Mouse (Mus musculus) ES-E14 (cell line): ENCODE results near the gene Tmem123. TPM values are rescaled to one million over a fixed set of nuclear protein-coding genes. Genes with fewer than 3 reads are reported as not detected.
A peak's percentile ranks its signal among the peaks of the same experiment; 100 is the strongest.

Source experiments
- DNase-seq: peaks from one replicate; pipeline ENCODE4 v3.0.0-alpha.2; 2013; ENCODE audit warnings: low read depth, low spot score
- H3K27ac ChIP-seq: 2 replicates; pipeline ENCODE4 v1.5.1; 2012; ENCODE audit warnings: low read depth, mild to moderate bottlenecking, low read length, moderate library complexity, mixed read lengths; ENCODE audit not compliant: poor library complexity, insufficient read depth, severe bottlenecking
- H3K36me3 ChIP-seq: 2 replicates; pipeline ENCODE4 v1.6.1; 2012; ENCODE audit warnings: mild to moderate bottlenecking, low read length, moderate library complexity, mixed read lengths; ENCODE audit not compliant: control insufficient read depth, poor library complexity, insufficient read depth, severe bottlenecking
- H3K4me1 ChIP-seq, 2 experiments: fragments of 150-350 bp in 1 of 2; sonication (generic) in 1 of 2; 2 replicates each; pipeline ENCODE4 v1.6.1; 2012; ENCODE audit warnings: low read length in 2 of 2, mild to moderate bottlenecking in 1 of 2, mixed read lengths in 1 of 2; ENCODE audit not compliant: control insufficient read depth in 2 of 2, insufficient read depth in 2 of 2, poor library complexity in 1 of 2
- H3K4me3 ChIP-seq, 2 experiments: fragments of 150-350 bp in 1 of 2; sonication (generic) in 1 of 2; 2 replicates each; pipeline ENCODE4 v1.5.1; 2012; ENCODE audit warnings: low read length in 2 of 2, low read depth in 1 of 2, mild to moderate bottlenecking in 1 of 2, mixed read lengths in 1 of 2; ENCODE audit not compliant: insufficient read depth in 1 of 2, poor library complexity in 1 of 2, severe bottlenecking in 1 of 2
- H3K9ac ChIP-seq: 2 replicates; pipeline ENCODE4 v1.6.1; 2012; ENCODE audit warnings: low read depth, mild to moderate bottlenecking, low read length, mixed read lengths; ENCODE audit not compliant: poor library complexity, insufficient read depth, severe bottlenecking
- H3K9me3 ChIP-seq: fragments of 150-350 bp; sonication (generic); 2 replicates; pipeline ENCODE4 v1.6.1; 2012; ENCODE audit warnings: low read depth, mild to moderate bottlenecking, low read length; ENCODE audit not compliant: control insufficient read depth, insufficient read depth
- CHD2 ChIP-seq: IDR thresholded peaks from 2 replicates; pipeline ENCODE4 v1.6.1; 2014; ENCODE audit warnings: mild to moderate bottlenecking, low read depth, low read length, inconsistent platforms
- HCFC1 ChIP-seq: IDR thresholded peaks from 2 replicates; pipeline ENCODE4 v1.6.1; 2012; ENCODE audit warnings: low read length, inconsistent platforms, borderline replicate concordance; ENCODE audit not compliant: insufficient read depth
- MAFK ChIP-seq: IDR thresholded peaks from 2 replicates; pipeline ENCODE4 v1.6.1; 2014; ENCODE audit warnings: mild to moderate bottlenecking, low read depth, low read length, inconsistent platforms; ENCODE audit not compliant: insufficient read depth
- ZC3H11A ChIP-seq: IDR thresholded peaks from 2 replicates; pipeline ENCODE4 v1.6.1; 2012; ENCODE audit warnings: low read depth, mild to moderate bottlenecking, inconsistent platforms, low read length, borderline replicate concordance
- ZNF384 ChIP-seq: IDR thresholded peaks from 2 replicates; pipeline ENCODE4 v1.6.1; 2012; ENCODE audit warnings: low read depth, low read length, inconsistent platforms
- in situ Hi-C, 2 experiments: fragments of 600-800 bp; cut with MboI; formaldehyde crosslinking; loops; one replicate each; pipeline ENCODE4 v1.15.1; 2025; ENCODE audit warnings: low sequenced_read_pairs in 2 of 2, inconsistent platforms in 1 of 2; ENCODE audit not compliant: unreplicated experiment in 2 of 2
- total RNA-seq: library from RNA; depleted of rRNA; stranded (reverse); fragments of 300-350 nt; gene quantifications from 2 replicates; pipeline ENCODE4 v1.2.3, GENCODE M21; 2012

Tmem123 gene
- total RNA-seq, 1 experiment: 27.5 TPM

DNA sequence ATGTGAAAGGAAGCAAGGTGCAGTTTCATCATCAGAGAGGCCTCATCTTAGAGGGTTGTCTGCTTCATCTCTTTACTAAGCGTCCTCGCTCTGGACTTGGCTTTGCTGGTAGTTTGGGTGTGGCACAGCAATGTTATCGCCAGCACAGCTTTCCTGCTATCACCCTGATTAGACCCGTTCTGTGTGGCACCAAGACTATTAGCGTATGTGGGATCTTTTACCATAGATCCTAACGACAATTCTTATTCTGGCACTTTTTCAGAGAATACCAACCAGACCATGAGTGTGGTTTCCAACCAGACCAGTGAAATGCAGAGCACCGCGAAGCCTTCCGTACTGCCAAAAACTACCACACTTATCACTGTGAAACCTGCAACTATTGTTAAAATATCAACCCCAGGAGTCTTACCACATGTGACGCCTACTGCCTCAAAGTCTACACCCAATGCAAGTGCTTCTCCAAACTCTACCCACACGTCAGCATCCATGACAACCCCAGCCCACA is 26.8 kb downstream of the Tmem123 start:
- H3K9me3 ChIP-seq: no peaks in the 10 kb centered on the region
- H3K9ac ChIP-seq: no peak overlapping the region
- no peak overlapping the region for H3K4me3 ChIP-seq
- DNase-seq: no peak
- no peak overlapping the region for H3K27ac ChIP-seq
- in situ Hi-C loops: no loop called here
- peaks cover 17% of the 10 kb centered on the region for H3K36me3 ChIP-seq
- TF ChIP-seq ZC3H11A (no peak), MAFK (no peak)
- peaks cover 0 to 4% of the 10 kb centered on the region in 2 experiments; a peak in 1 of 4 replicates for H3K4me1 ChIP-seq

DNA sequence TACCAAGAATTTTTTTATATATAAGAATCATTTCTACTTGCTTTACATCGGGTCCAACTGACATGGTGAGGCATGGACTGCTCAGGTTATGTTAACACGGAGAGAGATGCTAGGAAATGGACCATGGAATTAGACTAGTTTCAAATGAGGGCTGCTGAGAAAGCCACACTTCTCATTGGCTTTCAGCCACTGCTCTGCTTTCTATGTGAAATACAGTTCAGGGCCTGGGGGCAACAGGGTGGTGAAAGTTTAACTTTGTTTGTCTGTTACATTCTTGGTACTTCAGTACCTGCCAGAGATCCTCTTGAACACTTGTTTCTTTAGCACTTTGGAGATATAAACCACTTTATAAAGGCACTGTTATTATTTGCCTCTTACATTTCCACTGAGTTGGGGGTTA is 29.7 kb downstream of the Tmem123 start:
- Histone ChIP-seq H3K27ac (no peak overlapping the region), H3K9ac (no peak overlapping the region), H3K4me1 (peaks cover 0 to 3% of the 10 kb centered on the region in 2 experiments; a peak in 2 of 4 replicates), H3K9me3 (no peaks in the 10 kb centered on the region), H3K4me3 (no peak overlapping the region), H3K36me3 (peaks cover 20% of the 10 kb centered on the region)
- TF ChIP-seq ZNF384: no peak
- TF ChIP-seq CHD2: no peak
- no peak for TF ChIP-seq MAFK
- TF ChIP-seq ZC3H11A: no peak
- no peak for TF ChIP-seq HCFC1
- no peak for DNase-seq
- in situ Hi-C loops: no loop called here

DNA sequence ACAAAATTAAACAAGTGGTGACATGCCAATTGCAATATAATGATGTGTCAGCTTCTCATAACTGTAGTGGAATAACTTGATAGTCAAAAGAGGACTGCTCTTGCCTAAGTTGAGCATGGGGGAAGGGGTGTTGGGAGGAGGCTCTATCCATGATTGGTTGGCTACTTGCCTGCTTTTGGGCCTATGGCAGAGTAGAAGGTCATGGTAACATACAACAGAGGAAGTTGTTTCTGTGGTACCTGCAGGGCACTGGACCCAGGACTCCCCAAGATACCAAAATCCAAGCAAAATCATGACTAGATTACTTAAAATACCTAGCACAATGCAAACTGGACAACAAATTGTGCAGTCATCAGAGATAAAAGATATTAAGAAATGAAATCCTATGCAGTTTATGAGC is 31.7 kb downstream of the Tmem123 start:
- in situ Hi-C loops: no loop called here
- peaks cover 23% of the 10 kb centered on the region for H3K36me3 ChIP-seq

DNA sequence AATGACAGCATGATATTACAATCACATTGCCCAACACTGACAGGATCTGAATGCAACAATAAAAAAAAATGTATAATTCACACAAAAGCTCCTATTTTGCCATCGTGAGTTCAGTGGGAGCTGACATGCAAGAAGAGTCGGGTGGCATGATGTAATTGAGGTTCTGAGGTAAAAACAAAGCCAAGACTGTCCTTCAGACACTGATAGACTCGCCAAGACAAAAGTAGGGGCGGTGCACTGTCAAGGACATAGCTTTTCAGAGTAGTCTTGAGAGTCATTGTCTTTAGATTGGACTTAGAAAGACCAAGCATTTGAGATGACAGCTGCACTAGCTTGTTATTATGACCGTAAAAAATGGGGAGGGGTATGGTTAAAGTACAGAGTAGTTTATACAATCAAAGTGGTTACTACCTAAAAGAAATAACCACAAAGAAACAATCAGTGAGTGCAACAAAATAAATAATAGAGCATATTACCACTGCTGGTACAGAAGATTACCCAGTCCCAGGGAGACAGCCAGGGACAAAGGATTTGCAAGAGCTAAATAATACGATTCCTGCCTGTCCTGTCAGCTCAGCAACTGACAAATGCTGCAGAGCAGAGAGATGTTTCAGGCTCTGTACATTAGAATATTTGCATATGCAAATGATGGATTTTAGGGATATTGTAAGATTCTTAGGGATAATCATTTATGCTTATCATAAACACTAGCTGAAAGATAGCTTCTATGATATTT is 32.5 kb downstream of the Tmem123 start:
- Histone ChIP-seq H3K36me3 (peaks cover 19% of the 10 kb centered on the region), H3K4me3 (no peak overlapping the region), H3K9me3 (no peaks in the 10 kb centered on the region), H3K9ac (no peak overlapping the region), H3K4me1 (peaks cover 0 to 3% of the 10 kb centered on the region in 2 experiments; a peak in 2 of 4 replicates), H3K27ac (no peak overlapping the region; the same call in 1 of the 2 replicates)
- no peak for DNase-seq
- in situ Hi-C loops: no loop called here
- no peak for TF ChIP-seq MAFK
- TF ChIP-seq CHD2: peak; percentile 46
- no peak for TF ChIP-seq HCFC1

More for the DNA sequence above, 31.7 kb downstream of the Tmem123 start:
- TF ChIP-seq MAFK (no peak), ZC3H11A (no peak), ZNF384 (no peak), HCFC1 (no peak), CHD2 (no peak)
- Histone ChIP-seq H3K9me3 (no peaks in the 10 kb centered on the region), H3K4me1 (peaks cover 0 to 3% of the 10 kb centered on the region in 2 experiments; a peak in 2 of 4 replicates), H3K9ac (no peak overlapping the region), H3K4me3 (no peak overlapping the region), H3K27ac (no peak overlapping the region)
- no peak for DNase-seq
